Mouse (Mus musculus) layer of hippocampus, adult 11-12 months (tissue): ENCODE results near the gene Tubb4a.
"Not testable (repeated sequence)": the region's sequence is repeated elsewhere in the genome, so short reads cannot be mapped to it uniquely, and the experiment has no call there.

ENCODE experiments used
- DNase-seq: peaks from one replicate; pipeline ENCODE4 v3.0.0; 2022; ENCODE audit warnings: low spot score

Tubb4a gene

GRCm38 (mm10) chr17:57087049-57087832, at the start of gene Tubb4a:
TSS of gene Tubb4a (minus strand) at chr17:57087782.
- DNase-seq, result peak; percentile 89

GRCm38 (mm10) chr17:57135635-57136034, 48.1 kb upstream of the Tubb4a start:
- no peak for DNase-seq

- DNase-seq, result no peak
Measured at GRCm38 (mm10) chr17:57134693-57135092, 47.1 kb upstream of the Tubb4a start.

- DNase-seq, result not testable (repeated sequence)
Measured at GRCm38 (mm10) chr17:57134021-57134420, 46.4 kb upstream of the Tubb4a start.

GRCm38 (mm10) chr17:57131793-57132192, 44.2 kb upstream of the Tubb4a start:
- DNase-seq, result no peak

GRCm38 (mm10) chr17:57125853-57126622, 38.5 kb upstream of the Tubb4a start:
- no peak for DNase-seq

GRCm38 (mm10) chr17:57124792-57125191, 37.2 kb upstream of the Tubb4a start:
- no peak for DNase-seq

GRCm38 (mm10) chr17:57123192-57124118, 35.9 kb upstream of the Tubb4a start:
- DNase-seq, result no peak

GRCm38 (mm10) chr17:57121856-57122255, 34.3 kb upstream of the Tubb4a start:
- no peak for DNase-seq

GRCm38 (mm10) chr17:57118524-57119349, 31.2 kb upstream of the Tubb4a start:
- DNase-seq, result no peak

- no peak for DNase-seq
Measured at GRCm38 (mm10) chr17:57116801-57117200, 29.2 kb upstream of the Tubb4a start.

- peak; percentile 36 for DNase-seq
Measured at GRCm38 (mm10) chr17:57112768-57113474, 25.3 kb upstream of the Tubb4a start.

GRCm38 (mm10) chr17:57110005-57110404, 22.4 kb upstream of the Tubb4a start:
- DNase-seq, result no peak

GRCm38 (mm10) chr17:57108666-57109171, 21.1 kb upstream of the Tubb4a start:
- no peak for DNase-seq

GRCm38 (mm10) chr17:57108040-57108665, 20.6 kb upstream of the Tubb4a start:
- no peak for DNase-seq

GRCm38 (mm10) chr17:57107064-57107463, 19.5 kb upstream of the Tubb4a start:
- no peak for DNase-seq

- DNase-seq, result no peak
Measured at GRCm38 (mm10) chr17:57106035-57106368, 18.4 kb upstream of the Tubb4a start.

GRCm38 (mm10) chr17:57105181-57106034, 17.8 kb upstream of the Tubb4a start, which contains the start of gene Tnfsf9:
TSS of gene Tnfsf9 (plus strand) at chr17:57105325.
- DNase-seq, result no peak

GRCm38 (mm10) chr17:57104496-57104895, 16.9 kb upstream of the Tubb4a start:
- no peak for DNase-seq
